Mouse (Mus musculus) olfactory bulb, adult 2 months (tissue): Measurements from ENCODE around the gene Zc3h18. TPM values are rescaled to one million over a fixed set of nuclear protein-coding genes. Genes with fewer than 3 reads are reported as not detected.

Experiments
- H3K27ac ChIP-seq: fragments of 200-500 bp; 2 replicates; pipeline ENCODE4 v1.5.1; 2012; ENCODE audit warnings: low read depth, low read length; ENCODE audit not compliant: insufficient read depth
- H3K4me1 ChIP-seq: fragments of 200-500 bp; 2 replicates; pipeline ENCODE4 v1.6.1; 2012; ENCODE audit warnings: low read length; ENCODE audit not compliant: control insufficient read depth, insufficient read depth
- H3K4me3 ChIP-seq: fragments of 200-500 bp; 2 replicates; pipeline ENCODE4 v1.5.1; 2012; ENCODE audit warnings: mild to moderate bottlenecking, low read depth, low read length, moderate library complexity; ENCODE audit not compliant: insufficient read depth
- CTCF ChIP-seq: fragments of 200-500 bp; IDR thresholded peaks from 2 replicates; pipeline ENCODE4 v1.5.1; 2012; ENCODE audit warnings: low read depth, mild to moderate bottlenecking, low read length, moderate library complexity; ENCODE audit not compliant: insufficient read depth
- POLR2A ChIP-seq: fragments of 200-500 bp; IDR thresholded peaks from 2 replicates; pipeline ENCODE4 v1.6.1; 2012; ENCODE audit warnings: mild to moderate bottlenecking, low read depth, low read length, moderate library complexity; ENCODE audit not compliant: insufficient read depth
- WGBS: fragments of 180-500 bp; shearing (Covaris S2); methylation state at CpG from one replicate; pipeline ENCODE4 v1.1.7; 2018; 5-methylcytosine and 5-hydroxymethylcytosine counted together
- polyA plus RNA-seq: library from polyadenylated mRNA; stranded (reverse); fragments of >200 nt; gene quantifications from 2 replicates; pipeline ENCODE4 v1.2.4, GENCODE M21; 2012; ENCODE audit warnings: low replicate concordance; ENCODE audit not compliant: missing spikeins, insufficient read depth, insufficient read length

Zc3h18 gene
- polyA plus RNA-seq, 1 experiment: not detected

DNA sequence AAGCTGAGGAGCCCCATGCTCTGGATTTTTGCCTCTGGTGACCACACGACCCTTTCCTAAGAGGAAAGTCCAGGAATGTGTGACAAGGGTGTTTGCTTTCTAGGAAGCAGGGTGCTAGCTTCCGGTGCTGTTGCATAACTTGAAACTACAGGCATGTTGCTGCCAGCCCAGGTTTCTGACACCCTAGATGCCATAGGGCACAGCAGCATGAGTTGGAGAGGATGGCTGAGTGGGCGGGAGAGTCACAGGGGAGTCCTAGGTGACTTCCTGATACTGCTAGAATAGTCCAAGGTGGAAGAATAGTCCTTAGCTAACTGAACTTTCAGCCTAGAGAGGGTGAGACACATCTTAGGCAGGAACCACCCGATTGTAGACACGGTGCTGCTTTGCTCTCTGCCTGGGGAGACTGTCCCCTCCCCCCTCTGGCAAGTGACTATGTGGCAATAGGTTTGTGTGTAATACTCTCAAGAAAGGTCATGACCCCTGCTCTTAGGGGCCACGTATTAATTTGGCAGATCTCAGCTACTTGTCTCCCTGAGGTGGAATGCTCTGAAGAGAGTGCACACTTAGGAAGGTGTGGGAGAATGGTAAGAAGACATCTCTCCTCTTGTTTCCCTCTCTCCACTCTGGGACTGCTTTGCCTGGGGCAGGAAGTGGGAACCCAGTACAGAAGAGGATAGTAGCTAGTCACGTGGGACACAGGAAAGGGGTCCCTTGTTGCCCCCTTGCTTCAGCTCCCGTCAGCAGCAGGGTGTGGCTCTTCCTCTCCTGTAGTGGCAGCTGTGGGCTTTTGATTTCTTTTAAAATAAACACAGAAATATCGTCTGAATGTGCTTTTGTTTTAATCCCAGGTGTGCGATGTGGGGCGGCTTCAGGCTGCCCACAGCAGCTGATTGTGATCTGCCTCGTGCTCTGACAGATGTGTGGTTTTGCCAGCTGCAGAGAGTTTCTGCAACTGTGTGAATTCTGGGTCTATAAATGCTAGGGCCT is 87.5 kb downstream of the Zc3h18 start:
- no peak overlapping the region for H3K4me3 ChIP-seq
- no peak for TF ChIP-seq POLR2A
- no peak for TF ChIP-seq CTCF
- H3K27ac ChIP-seq: no peak overlapping the region
- 63% methylated on average over 12 of the region's 12 CpGs for WGBS
- peaks cover 41% of the 10 kb centered on the region for H3K4me1 ChIP-seq

DNA sequence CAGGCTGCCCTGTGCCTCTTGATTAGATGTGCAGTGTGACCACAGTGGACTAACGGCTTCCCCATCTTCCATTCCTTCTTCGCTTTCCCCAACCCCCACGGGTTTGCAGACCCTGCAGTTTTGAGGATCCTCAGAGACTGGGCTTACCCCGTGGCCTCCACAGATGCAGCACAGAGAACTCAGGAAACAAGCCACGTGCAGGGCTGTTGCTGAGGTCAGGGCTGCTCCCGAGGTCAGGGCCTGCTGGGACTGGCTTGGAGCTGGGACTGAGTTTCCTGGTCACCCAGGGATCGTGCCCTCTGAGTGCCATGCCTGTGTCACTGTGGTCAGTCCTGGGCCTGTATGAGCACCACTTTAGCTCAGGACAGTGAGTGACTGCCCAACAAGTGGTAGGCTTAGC is 88.6 kb downstream of the Zc3h18 start:
- WGBS: 74% methylated on average over 7 of the region's 7 CpGs
- Histone ChIP-seq H3K4me1 (peaks cover 35% of the 10 kb centered on the region), H3K27ac (no peak overlapping the region), H3K4me3 (no peak overlapping the region)
- TF ChIP-seq CTCF: no peak

Other genes with a start within 250 kb of the Zc3h18 start
- gene Zfpm1, start 94.5 kb upstream of the Zc3h18 start, polyA plus RNA-seq: not detected in 2 replicates
- not detected in 2 replicates for gene Trhr2, start 15.9 kb upstream of the Zc3h18 start, polyA plus RNA-seq
- not detected in 2 replicates for gene Il17c, start 45.4 kb downstream of the Zc3h18 start, polyA plus RNA-seq
- not detected in 2 replicates for gene Cyba, start 56.3 kb downstream of the Zc3h18 start, polyA plus RNA-seq
- gene Mvd, start 66.8 kb downstream of the Zc3h18 start, polyA plus RNA-seq: not detected in 2 replicates
- not detected in 2 replicates for gene Snai3, start 84.1 kb downstream of the Zc3h18 start, polyA plus RNA-seq
- not detected in 2 replicates for gene Rnf166, start 99.5 kb downstream of the Zc3h18 start, polyA plus RNA-seq
- gene Ctu2, start 99.5 kb downstream of the Zc3h18 start, polyA plus RNA-seq: not detected in 2 replicates
- not detected in 2 replicates for gene Piezo1, start 174.7 kb downstream of the Zc3h18 start, polyA plus RNA-seq
- not detected in 2 replicates for gene Cdt1, start 191.4 kb downstream of the Zc3h18 start, polyA plus RNA-seq
- not detected in 2 replicates for gene Aprt, start 200.3 kb downstream of the Zc3h18 start, polyA plus RNA-seq
- gene Galns, start 234.9 kb downstream of the Zc3h18 start, polyA plus RNA-seq: not detected in 2 replicates
- not detected in 2 replicates for gene Trappc2l, start 235.0 kb downstream of the Zc3h18 start, polyA plus RNA-seq
- not detected in 2 replicates for gene Pabpn1l, start 246.1 kb downstream of the Zc3h18 start, polyA plus RNA-seq